Mouse (Mus musculus) WW6 (cell line): ENCODE results near the gene Fat1.

Experiments
- DNase-seq: peaks from one replicate; pipeline ENCODE4 v3.0.0-alpha.2; 2013; ENCODE audit warnings: low read depth, low spot score

Gene Fat1

DNA sequence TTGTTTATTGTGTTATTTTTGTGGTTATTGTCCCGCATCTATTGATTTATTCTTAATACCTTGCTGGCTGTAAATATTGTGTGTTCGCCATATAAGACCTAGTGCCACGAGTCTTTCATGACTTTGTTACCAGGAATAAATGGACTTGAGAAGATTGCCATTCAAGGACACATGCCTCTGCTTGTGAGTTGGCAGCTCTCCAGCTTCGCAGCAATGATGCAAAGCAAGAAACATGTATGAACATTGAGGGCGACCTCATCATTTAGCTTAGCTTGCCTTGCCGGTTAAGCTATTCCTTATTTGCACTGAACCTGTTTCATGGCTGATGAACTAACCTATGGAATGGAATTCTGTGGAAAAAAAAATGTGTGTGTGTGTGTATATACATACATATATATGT lies 26.2 kb downstream of the Fat1 start:
- no peak for DNase-seq

- no peak for DNase-seq
Observed at GRCm38 (mm10) chr8:44962572-44963231, 27.5 kb downstream of the Fat1 start.

DNA sequence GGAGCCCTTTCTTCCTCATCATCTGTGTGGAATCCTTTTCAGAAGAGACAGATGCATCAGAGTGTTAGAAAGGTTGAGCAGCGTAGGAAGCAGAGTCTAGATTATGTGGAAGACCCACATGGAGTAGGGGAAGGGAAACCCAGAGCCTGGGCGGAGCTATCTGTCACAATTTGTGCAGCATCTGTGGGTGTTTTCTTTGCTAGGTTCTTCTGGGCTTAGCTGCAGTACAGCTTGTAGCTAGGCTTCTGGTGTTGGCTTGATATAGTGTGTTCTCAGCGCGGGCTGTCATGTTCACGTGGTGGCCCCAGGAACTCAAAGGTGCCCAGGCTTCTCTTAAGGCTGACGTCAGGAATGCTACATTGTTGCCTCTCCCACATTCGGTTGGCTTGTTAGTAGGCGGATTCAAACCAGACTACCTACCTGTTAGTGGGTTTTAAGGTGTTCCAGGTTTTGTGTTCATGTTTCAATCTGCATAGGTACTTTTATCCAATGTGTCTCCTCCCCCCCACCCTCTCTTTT lies 32.3 kb downstream of the Fat1 start:
- no peak for DNase-seq

DNA sequence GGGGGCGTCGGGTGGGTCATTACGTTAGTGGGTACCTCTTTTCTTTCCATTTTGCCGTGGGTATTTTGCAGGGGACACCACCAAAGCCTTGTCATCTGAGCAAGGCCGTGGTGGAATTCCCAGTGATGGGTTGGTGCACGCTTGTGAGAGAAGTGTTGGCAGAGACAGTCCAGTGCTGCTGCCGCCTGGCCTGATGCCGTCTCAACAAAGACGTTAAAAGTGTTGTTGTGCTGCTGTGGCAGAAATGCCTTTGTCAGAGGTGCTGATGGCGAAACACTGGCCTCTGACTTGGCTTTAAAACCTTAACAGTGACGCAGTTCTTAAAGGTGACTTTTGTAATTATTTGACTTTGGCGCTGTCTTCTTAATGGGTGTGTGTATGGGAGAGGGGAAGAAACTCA lies 34.8 kb downstream of the Fat1 start:
- DNase-seq = no peak

- DNase-seq = peak; percentile 55
Observed at GRCm38 (mm10) chr8:44971346-44971745, 36.1 kb downstream of the Fat1 start.

DNA sequence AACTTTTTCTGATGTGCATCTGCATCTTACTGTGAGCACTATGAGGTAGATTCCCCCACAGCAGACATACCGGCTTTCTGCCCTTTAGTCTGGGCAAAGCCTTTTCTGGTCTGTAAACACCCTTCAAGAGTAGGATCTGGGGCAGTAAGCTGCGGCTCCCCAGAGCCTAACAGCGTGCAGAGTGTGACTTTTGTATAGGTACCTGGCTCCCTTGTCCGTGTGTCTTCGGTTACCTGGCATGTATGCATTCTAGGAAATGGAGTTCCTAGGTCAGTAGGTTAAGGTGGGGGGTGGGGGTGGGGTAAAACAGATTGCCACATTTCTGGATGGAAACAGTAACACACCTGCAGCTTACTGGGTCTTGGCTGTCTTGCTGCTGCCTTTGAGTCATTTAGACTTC lies 36.7 kb downstream of the Fat1 start:
- no peak for DNase-seq

GRCm38 (mm10) chr8:44975113-44975512 lies 39.9 kb downstream of the Fat1 start:
- no peak for DNase-seq

- no peak for DNase-seq
Observed at GRCm38 (mm10) chr8:44975654-44976053, 40.4 kb downstream of the Fat1 start.

- DNase-seq = no peak
Observed at GRCm38 (mm10) chr8:44978622-44979021, 43.4 kb downstream of the Fat1 start.

DNA sequence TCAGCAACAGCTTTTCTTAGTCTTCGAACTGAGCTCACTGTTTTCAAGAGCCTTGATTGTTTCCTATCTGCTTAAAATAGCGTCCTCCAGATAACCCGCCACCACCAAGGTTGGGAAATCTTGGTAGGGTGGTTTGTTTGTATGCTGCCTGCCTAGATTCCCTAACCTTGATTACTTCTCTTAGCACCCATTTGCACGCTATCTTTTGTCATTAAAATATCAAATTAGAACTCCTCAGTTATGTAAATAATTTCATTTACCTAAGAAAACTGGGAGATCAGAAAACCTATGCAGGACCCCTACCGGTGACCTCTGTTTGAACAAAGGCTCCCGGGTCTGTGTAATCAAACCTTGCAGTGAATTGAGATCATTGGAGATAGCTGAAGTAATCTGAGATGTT lies 44.0 kb downstream of the Fat1 start:
- DNase-seq = peak; percentile 83

DNA sequence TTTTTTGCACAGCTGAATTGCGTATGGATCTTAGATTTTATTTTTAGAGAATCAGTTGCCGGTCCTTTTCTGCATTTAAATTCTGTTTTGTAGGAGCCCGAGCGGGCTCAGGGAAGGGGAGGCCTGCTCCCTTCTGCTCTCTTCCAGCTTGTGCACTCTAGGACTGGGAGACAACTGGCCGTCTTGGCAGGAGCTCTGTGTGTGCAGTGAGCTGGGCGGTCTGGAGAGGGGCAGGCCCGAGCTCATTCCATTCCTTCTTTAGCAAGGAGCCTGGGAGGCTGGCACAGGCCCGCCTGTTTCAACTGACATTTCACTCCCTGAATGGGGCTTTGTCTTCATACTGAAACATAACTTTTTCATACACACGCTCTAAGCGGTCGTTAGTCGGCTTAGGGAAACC lies 44.8 kb downstream of the Fat1 start:
- DNase-seq = no peak

- DNase-seq = peak; percentile 49
Observed at GRCm38 (mm10) chr8:44985326-44986288, 50.4 kb downstream of the Fat1 start.

GRCm38 (mm10) chr8:44991700-44992487 lies 56.6 kb downstream of the Fat1 start:
- no peak for DNase-seq

GRCm38 (mm10) chr8:44992664-44993063 lies 57.4 kb downstream of the Fat1 start:
- DNase-seq = no peak

DNA sequence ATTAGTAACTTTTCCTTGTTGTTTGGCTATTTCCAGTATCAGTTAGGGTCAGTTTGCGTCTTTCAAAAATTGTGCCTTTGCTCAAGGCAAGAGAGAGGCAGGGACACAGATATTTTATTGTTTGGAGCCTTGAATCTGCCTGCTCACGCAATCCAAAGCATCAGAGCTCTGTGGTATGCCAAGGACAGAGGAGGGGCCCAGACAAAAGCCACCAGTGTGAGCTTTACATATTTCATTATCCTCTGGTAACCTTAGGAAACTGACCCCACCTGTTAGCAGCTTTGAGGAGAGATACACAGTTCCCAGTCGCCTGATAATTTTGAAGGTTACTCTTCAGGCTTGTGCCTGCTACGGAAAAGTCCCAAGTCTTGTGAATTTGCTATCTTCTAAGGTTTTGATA lies 58.1 kb downstream of the Fat1 start:
- no peak for DNase-seq

GRCm38 (mm10) chr8:44996493-44996892 lies 61.2 kb downstream of the Fat1 start:
- DNase-seq = no peak

- DNase-seq = no peak
Observed at GRCm38 (mm10) chr8:44997321-44997720, 62.1 kb downstream of the Fat1 start.

DNA sequence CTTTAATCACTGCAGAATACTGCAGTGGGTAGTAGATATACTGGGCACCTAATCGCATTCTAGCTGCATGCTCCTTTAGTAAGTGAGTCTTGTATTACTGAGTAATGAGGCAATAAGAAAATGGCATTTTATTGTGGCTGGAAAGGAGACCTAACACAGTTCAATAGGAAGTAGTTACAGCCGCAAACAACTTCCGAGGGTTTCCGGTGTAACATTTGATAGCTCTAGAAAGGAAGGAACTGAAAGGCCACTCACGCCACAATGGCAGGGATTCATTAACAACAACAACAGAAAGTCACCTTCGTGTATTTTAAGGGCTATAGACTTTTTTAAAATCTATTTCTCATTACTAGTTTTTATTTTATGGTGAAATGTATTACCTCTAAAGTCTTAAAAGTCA lies 62.6 kb downstream of the Fat1 start:
- DNase-seq = no peak

- no peak for DNase-seq
Observed at GRCm38 (mm10) chr8:44998275-44998674, 63.0 kb downstream of the Fat1 start.

- DNase-seq = no peak
Observed at GRCm38 (mm10) chr8:44998681-44999277, 63.5 kb downstream of the Fat1 start.

- no peak for DNase-seq
Observed at GRCm38 (mm10) chr8:45001577-45002197, 66.4 kb downstream of the Fat1 start.
